ENCODE assay signal across 11 mouse cellular contexts in the genomic region with DNA sequence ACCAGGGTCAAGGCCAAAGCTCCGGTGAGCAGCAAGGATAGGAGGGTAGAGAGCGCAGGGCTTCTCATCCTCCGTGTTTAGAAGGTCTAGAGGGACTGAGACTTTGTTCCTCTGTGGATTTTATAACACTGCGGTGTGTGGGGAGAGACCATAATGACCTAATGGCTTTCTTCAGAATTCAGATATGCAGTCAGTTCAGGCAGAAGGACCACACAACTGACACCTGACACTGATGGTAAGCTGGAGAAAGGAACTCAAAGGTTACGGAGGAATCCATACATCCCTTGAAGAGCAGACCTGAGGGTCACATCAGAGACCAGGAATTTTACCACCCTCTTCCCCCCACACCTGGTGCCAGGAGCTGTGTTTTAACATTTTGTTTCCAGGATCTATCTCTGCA. TPM values are rescaled to one million over a fixed set of nuclear protein-coding genes. Genes with fewer than 3 reads are reported as not detected.
DNase-seq lines count a peak whose midpoint lies in the region; ATAC-seq and TF ChIP-seq lines count a peak whose summit lies in the region.
"Had no signal": no experiment of that assay in that cellular context is flagged by ENCODE, and none has a peak within 500 bp of the region (broad histone marks: within the 10 kb centered on the region; RNA-seq: fewer than 3 reads in every experiment).

A gene (minus strand): TSS at position 101 of the 400 bp plus-strand sequence.

- no peaks in the 10 kb centered on the region for H3K79me2 ChIP-seq in heart, adult 2 months (replicated peaks; ENCODE audit: control insufficient read depth, insufficient read depth, low read length)

- TF ChIP-seq EP300 in heart, adult 2 months (IDR thresholded peaks at IDR 0.05; ENCODE audit: insufficient read depth, low read depth, low read length) = no peak

- no peak for DNase-seq in heart, adult 2 months
- DNase-seq in embryo, embryonic 9.5 days (ENCODE audit: extremely low spot score) = no peak
- no peak for DNase-seq in thymus, adult 18-20 months
- DNase-seq in cerebellum, adult 8-10 months = no peak
- DNase-seq: heart, postnatal 10 days; right cerebral cortex, adult 18-20 months had no signal

- H3K4me2 ChIP-seq in heart, embryonic 15.5 days = peak within 1 kb of the TSS; percentile 58
- H3K4me2 ChIP-seq in forebrain, embryonic 13.5 days = peak within 1 kb of the TSS; percentile 28
- peak within 1 kb of the TSS; percentile 27; the same call in 1 of the 2 replicates for H3K4me2 ChIP-seq in limb, embryonic 15.5 days

- ATAC-seq in heart, embryonic 15.5 days (replicated peaks; ENCODE audit: insufficient number of reproducible peaks, insufficient read depth, low FRiP score, low read depth) = no peak
- ATAC-seq in forebrain, embryonic 13.5 days = no peak
- ATAC-seq in limb, embryonic 15.5 days (ENCODE audit: insufficient number of reproducible peaks, low FRiP score, low TSS enrichment, low read depth) = no peak

- no peak for TF ChIP-seq POLR2A in heart, adult 2 months (IDR thresholded peaks at IDR 0.05; ENCODE audit: insufficient read depth, low read depth, low read length)

- H3K27me3 ChIP-seq in heart, embryonic 15.5 days = peaks cover 23% of the 10 kb centered on the region
- H3K27me3 ChIP-seq in heart, adult 2 months (ENCODE audit: control insufficient read depth, insufficient read depth, low read length) = peaks cover 10% of the 10 kb centered on the region
- no peaks in the 10 kb centered on the region for H3K27me3 ChIP-seq in E14TG2a.4 (ENCODE audit: insufficient read depth, low read length)
- peaks cover 29% of the 10 kb centered on the region for H3K27me3 ChIP-seq in forebrain, embryonic 13.5 days
- H3K27me3 ChIP-seq in limb, embryonic 15.5 days = peaks cover 31% of the 10 kb centered on the region

- H3K27ac ChIP-seq in heart, embryonic 15.5 days = no peak within 1 kb of the TSS
- H3K27ac ChIP-seq in heart, adult 2 months = no peak within 1 kb of the TSS
- H3K27ac ChIP-seq in forebrain, embryonic 13.5 days = no peak within 1 kb of the TSS
- H3K27ac ChIP-seq in limb, embryonic 15.5 days = no peak within 1 kb of the TSS

- H3K36me3 ChIP-seq in heart, embryonic 15.5 days = no peaks in the 10 kb centered on the region
- H3K36me3 ChIP-seq in heart, adult 2 months (ENCODE audit: control insufficient read depth, insufficient read depth, low read length) = no peaks in the 10 kb centered on the region
- peaks cover 29% of the 10 kb centered on the region for H3K36me3 ChIP-seq in E14TG2a.4 (ENCODE audit: insufficient read depth, low read length)
- no peaks in the 10 kb centered on the region for H3K36me3 ChIP-seq in forebrain, embryonic 13.5 days (ENCODE audit: poor library complexity, severe bottlenecking)
- no peaks in the 10 kb centered on the region for H3K36me3 ChIP-seq in limb, embryonic 15.5 days

- H3K4me1 ChIP-seq in heart, embryonic 15.5 days (replicated peaks) = peaks cover 8% of the 10 kb centered on the region; the same call in 1 of the 2 replicates
- no peaks in the 10 kb centered on the region for H3K4me1 ChIP-seq in heart, adult 2 months (ENCODE audit: control insufficient read depth, insufficient read depth, low read length)
- peaks cover 87% of the 10 kb centered on the region for H3K4me1 ChIP-seq in E14TG2a.4 (replicated peaks; ENCODE audit: low read depth, low read length)
- H3K4me1 ChIP-seq in forebrain, embryonic 13.5 days = no peaks in the 10 kb centered on the region
- H3K4me1 ChIP-seq in limb, embryonic 15.5 days = 0 out of 2 replicates have a peak, but pooled peaks cover 3% of the 10 kb centered on the region

- H3K9ac ChIP-seq in heart, embryonic 15.5 days = no peak within 1 kb of the TSS
- H3K9ac ChIP-seq in heart, adult 2 months (ENCODE audit: low read depth, low read length) = no peak within 1 kb of the TSS
- no peak within 1 kb of the TSS for H3K9ac ChIP-seq in forebrain, embryonic 13.5 days
- no peak within 1 kb of the TSS for H3K9ac ChIP-seq in limb, embryonic 15.5 days

- peak within 1 kb of the TSS; percentile 28 for H3K4me3 ChIP-seq in heart, embryonic 15.5 days
- no peak within 1 kb of the TSS for H3K4me3 ChIP-seq in heart, adult 2 months
- H3K4me3 ChIP-seq in E14TG2a.4 (replicated peaks; ENCODE audit: low read length) = peak within 1 kb of the TSS; percentile 84
- H3K4me3 ChIP-seq in forebrain, embryonic 13.5 days = no peak within 1 kb of the TSS
- 0 out of 2 replicates have a peak within 1 kb of the TSS, but pooled peaks have one; percentile 3 for H3K4me3 ChIP-seq in limb, embryonic 15.5 days
- H3K4me3 ChIP-seq: erythroblast, embryonic 14.5 days had no signal

- intact Hi-C loops in heart, adult 2 months (cut with DNase I) = no loop called here

- H3K9me3 ChIP-seq in heart, embryonic 15.5 days (replicated peaks) = no peaks in the 10 kb centered on the region
- no peaks in the 10 kb centered on the region for H3K9me3 ChIP-seq in E14TG2a.4 (ENCODE audit: low read length)
- H3K9me3 ChIP-seq in forebrain, embryonic 13.5 days (replicated peaks) = no peaks in the 10 kb centered on the region
- no peaks in the 10 kb centered on the region for H3K9me3 ChIP-seq in limb, embryonic 15.5 days

- WGBS in heart, embryonic 15.5 days = 26% methylated on average over 5 of the region's 5 CpGs
- 37% methylated on average over 5 of the region's 5 CpGs for WGBS in heart, adult 2 months
- WGBS in forebrain, embryonic 13.5 days = 23% methylated on average over 5 of the region's 5 CpGs
- 27% methylated on average over 5 of the region's 5 CpGs for whole genome bisulfite sequencing in limb, embryonic 15.5 days

- no peak for TF ChIP-seq CTCF in heart, adult 2 months (IDR thresholded peaks at IDR 0.05)
- no peak for TF ChIP-seq CTCF in E14TG2a.4 (conservative IDR thresholded peaks at IDR 0.05; ENCODE audit: low read length)

RNA-seq across cellular contexts. Expression of the gene that starts here (rescaled TPM):
- 0.34 and 0.49 TPM in 2 replicates for polyA plus RNA-seq in heart, embryonic 15.5 days (2015; fragmentation: Nextera tagmentation; extraction: Ambion mirVana)
- total RNA-seq in heart, adult 2 months (2021) = under 1 TPM; 0.41 to 0.63 TPM
- 0.14 and 0.35 TPM in 2 replicates for polyA plus RNA-seq in heart, adult 2 months (2012; rRNA removed)
- 1.6 and 1.7 TPM in 2 replicates for polyA plus RNA-seq in forebrain, embryonic 13.5 days (2015; fragmentation: Nextera tagmentation; extraction: Ambion mirVana)
- 0.87 and 0.88 TPM in 2 replicates for polyA plus RNA-seq in limb, embryonic 15.5 days (2015; fragmentation: Nextera tagmentation; extraction: Ambion mirVana)
- polyA plus RNA-seq: erythroblast, embryonic 14.5 days had no signal

Comparison
In these comparisons a context has a peak if more than half of its experiments do, and no peak if none do; other contexts are left out.
1. H3K4me3 ChIP-seq: peak in heart, embryonic 15.5 days (single experiment), E14TG2a.4 (single experiment) and limb, embryonic 15.5 days (single experiment); none in heart, adult 2 months (single experiment) and forebrain, embryonic 13.5 days (single experiment).
2. Peak in every context shown above with its lines, with median percentiles within 50 percentile points of each other: H3K4me2 ChIP-seq.